Mouse (Mus musculus): ENCODE results near the gene Cdk8. TPM values are rescaled to one million over a fixed set of nuclear protein-coding genes. Genes with fewer than 3 reads are reported as not detected.

Gene Cdk8
- total RNA-seq, 1 experiment, result 63.9 TPM

GRCm38 (mm10) chr5:146314538-146314937, 83.5 kb downstream of the Cdk8 start:
- in situ Hi-C loops (cut with MboI; ENCODE audit: low sequenced_read_pairs in 2 of 2, unreplicated experiment in 2 of 2), result no loop called here

GRCm38 (mm10) chr5:146315268-146315921, 84.4 kb downstream of the Cdk8 start:
- DNase-seq (ENCODE audit: low read depth, low spot score), result no peak
- in situ Hi-C loops (cut with MboI; ENCODE audit: low sequenced_read_pairs in 2 of 2, unreplicated experiment in 2 of 2), result no loop called here
- no peaks in the 10 kb centered on the region for H3K9me3 ChIP-seq (ENCODE audit: control insufficient read depth, insufficient read depth, low read depth, low read length)
- no peak for TF ChIP-seq CHD2 (IDR thresholded peaks at IDR 0.05; ENCODE audit: low read depth, low read length)
- H3K36me3 ChIP-seq (ENCODE audit: control insufficient read depth, insufficient read depth, low read length, poor library complexity, severe bottlenecking), result no peaks in the 10 kb centered on the region
- H3K9ac ChIP-seq (ENCODE audit: insufficient read depth, low read depth, low read length, poor library complexity, severe bottlenecking), result no peak overlapping the region
- H3K4me3 ChIP-seq (ENCODE audit: insufficient read depth in 1 of 2, low read depth in 1 of 2, low read length in 2 of 2, poor library complexity in 1 of 2, severe bottlenecking in 1 of 2), result no peak overlapping the region
- H3K27ac ChIP-seq (ENCODE audit: insufficient read depth, low read depth, low read length, poor library complexity, severe bottlenecking), result no peak overlapping the region
- no peaks in the 10 kb centered on the region for H3K4me1 ChIP-seq (ENCODE audit: control insufficient read depth in 2 of 2, insufficient read depth in 2 of 2, low read length in 2 of 2, poor library complexity in 1 of 2)

More at GRCm38 (mm10) chr5:146314538-146314937, 83.5 kb downstream of the Cdk8 start:
- TF ChIP-seq ZC3H11A (IDR thresholded peaks at IDR 0.05; ENCODE audit: borderline replicate concordance, low read depth, low read length), result no peak
- TF ChIP-seq HCFC1 (IDR thresholded peaks at IDR 0.05; ENCODE audit: borderline replicate concordance, insufficient read depth, low read length), result no peak
- TF ChIP-seq ZNF384 (IDR thresholded peaks at IDR 0.05; ENCODE audit: low read depth, low read length), result no peak
- TF ChIP-seq CHD2 (IDR thresholded peaks at IDR 0.05; ENCODE audit: low read depth, low read length), result no peak
- no peak for TF ChIP-seq MAFK (IDR thresholded peaks at IDR 0.05; ENCODE audit: insufficient read depth, low read depth, low read length)
- Histone ChIP-seq H3K36me3 (ENCODE audit: control insufficient read depth, insufficient read depth, low read length, poor library complexity, severe bottlenecking) (no peaks in the 10 kb centered on the region), H3K4me3 (ENCODE audit: insufficient read depth in 1 of 2, low read depth in 1 of 2, low read length in 2 of 2, poor library complexity in 1 of 2, severe bottlenecking in 1 of 2) (no peak overlapping the region), H3K9ac (ENCODE audit: insufficient read depth, low read depth, low read length, poor library complexity, severe bottlenecking) (no peak overlapping the region), H3K27ac (ENCODE audit: insufficient read depth, low read depth, low read length, poor library complexity, severe bottlenecking) (no peak overlapping the region), H3K9me3 (ENCODE audit: control insufficient read depth, insufficient read depth, low read depth, low read length) (no peaks in the 10 kb centered on the region), H3K4me1 (ENCODE audit: control insufficient read depth in 2 of 2, insufficient read depth in 2 of 2, low read length in 2 of 2, poor library complexity in 1 of 2) (no peaks in the 10 kb centered on the region)
- no peak for DNase-seq (ENCODE audit: low read depth, low spot score)

GRCm38 (mm10) chr5:146316316-146316715, 85.3 kb downstream of the Cdk8 start:
- Histone ChIP-seq H3K9me3 (ENCODE audit: control insufficient read depth, insufficient read depth, low read depth, low read length) (no peaks in the 10 kb centered on the region), H3K4me3 (ENCODE audit: insufficient read depth in 1 of 2, low read depth in 1 of 2, low read length in 2 of 2, poor library complexity in 1 of 2, severe bottlenecking in 1 of 2) (no peak overlapping the region), H3K4me1 (ENCODE audit: control insufficient read depth in 2 of 2, insufficient read depth in 2 of 2, low read length in 2 of 2, poor library complexity in 1 of 2) (no peaks in the 10 kb centered on the region), H3K36me3 (ENCODE audit: control insufficient read depth, insufficient read depth, low read length, poor library complexity, severe bottlenecking) (no peaks in the 10 kb centered on the region), H3K27ac (ENCODE audit: insufficient read depth, low read depth, low read length, poor library complexity, severe bottlenecking) (no peak overlapping the region), H3K9ac (ENCODE audit: insufficient read depth, low read depth, low read length, poor library complexity, severe bottlenecking) (no peak overlapping the region)
- in situ Hi-C loops (cut with MboI; ENCODE audit: low sequenced_read_pairs in 2 of 2, unreplicated experiment in 2 of 2), result no loop called here
- DNase-seq (ENCODE audit: low read depth, low spot score), result no peak
- TF ChIP-seq ZC3H11A (IDR thresholded peaks at IDR 0.05; ENCODE audit: borderline replicate concordance, low read depth, low read length), result no peak
- no peak for TF ChIP-seq HCFC1 (IDR thresholded peaks at IDR 0.05; ENCODE audit: borderline replicate concordance, insufficient read depth, low read length)
- no peak for TF ChIP-seq CHD2 (IDR thresholded peaks at IDR 0.05; ENCODE audit: low read depth, low read length)
- TF ChIP-seq MAFK (IDR thresholded peaks at IDR 0.05; ENCODE audit: insufficient read depth, low read depth, low read length), result no peak
- no peak for TF ChIP-seq ZNF384 (IDR thresholded peaks at IDR 0.05; ENCODE audit: low read depth, low read length)

- Histone ChIP-seq H3K27ac (ENCODE audit: insufficient read depth, low read depth, low read length, poor library complexity, severe bottlenecking) (no peak overlapping the region), H3K9ac (ENCODE audit: insufficient read depth, low read depth, low read length, poor library complexity, severe bottlenecking) (no peak overlapping the region), H3K36me3 (ENCODE audit: control insufficient read depth, insufficient read depth, low read length, poor library complexity, severe bottlenecking) (no peaks in the 10 kb centered on the region), H3K4me1 (ENCODE audit: control insufficient read depth in 2 of 2, insufficient read depth in 2 of 2, low read length in 2 of 2, poor library complexity in 1 of 2) (no peaks in the 10 kb centered on the region), H3K4me3 (ENCODE audit: insufficient read depth in 1 of 2, low read depth in 1 of 2, low read length in 2 of 2, poor library complexity in 1 of 2, severe bottlenecking in 1 of 2) (no peak overlapping the region), H3K9me3 (ENCODE audit: control insufficient read depth, insufficient read depth, low read depth, low read length) (no peaks in the 10 kb centered on the region)
- in situ Hi-C loops (cut with MboI; ENCODE audit: low sequenced_read_pairs in 2 of 2, unreplicated experiment in 2 of 2), result no loop called here
- TF ChIP-seq ZC3H11A (IDR thresholded peaks at IDR 0.05; ENCODE audit: borderline replicate concordance, low read depth, low read length) (no peak), ZNF384 (IDR thresholded peaks at IDR 0.05; ENCODE audit: low read depth, low read length) (no peak), HCFC1 (IDR thresholded peaks at IDR 0.05; ENCODE audit: borderline replicate concordance, insufficient read depth, low read length) (no peak)
- DNase-seq (ENCODE audit: low read depth, low spot score), result no peak
These were observed 87.0 kb downstream of the Cdk8 start for GRCm38 (mm10) chr5:146318051-146318450.

- Histone ChIP-seq H3K9ac (ENCODE audit: insufficient read depth, low read depth, low read length, poor library complexity, severe bottlenecking) (no peak overlapping the region), H3K4me1 (ENCODE audit: control insufficient read depth in 2 of 2, insufficient read depth in 2 of 2, low read length in 2 of 2, poor library complexity in 1 of 2) (no peaks in the 10 kb centered on the region), H3K4me3 (ENCODE audit: insufficient read depth in 1 of 2, low read depth in 1 of 2, low read length in 2 of 2, poor library complexity in 1 of 2, severe bottlenecking in 1 of 2) (no peak overlapping the region), H3K9me3 (ENCODE audit: control insufficient read depth, insufficient read depth, low read depth, low read length) (no peaks in the 10 kb centered on the region), H3K27ac (ENCODE audit: insufficient read depth, low read depth, low read length, poor library complexity, severe bottlenecking) (no peak overlapping the region), H3K36me3 (ENCODE audit: control insufficient read depth, insufficient read depth, low read length, poor library complexity, severe bottlenecking) (no peaks in the 10 kb centered on the region)
- no peak for DNase-seq (ENCODE audit: low read depth, low spot score)
- in situ Hi-C loops (cut with MboI; ENCODE audit: low sequenced_read_pairs in 2 of 2, unreplicated experiment in 2 of 2), result no loop called here
- TF ChIP-seq ZC3H11A (IDR thresholded peaks at IDR 0.05; ENCODE audit: borderline replicate concordance, low read depth, low read length) (no peak), MAFK (IDR thresholded peaks at IDR 0.05; ENCODE audit: insufficient read depth, low read depth, low read length) (no peak), HCFC1 (IDR thresholded peaks at IDR 0.05; ENCODE audit: borderline replicate concordance, insufficient read depth, low read length) (no peak), CHD2 (IDR thresholded peaks at IDR 0.05; ENCODE audit: low read depth, low read length) (no peak), ZNF384 (IDR thresholded peaks at IDR 0.05; ENCODE audit: low read depth, low read length) (no peak)
These were observed 87.4 kb downstream of the Cdk8 start for GRCm38 (mm10) chr5:146318461-146318860.
